Mouse (Mus musculus) midbrain, embryonic 13.5 days (tissue): ENCODE measurements at regions not wholly inside any gene's neighbourhood (a gene's known extent, or its start where the extent isn't known, plus 50 kb on each side); places are given as distances from the start of the nearest gene placed in this dataset.

Source experiments
- ATAC-seq: fragments of 200-750 bp; cut with Nextera tagmentation; 2 replicates; pipeline ENCODE4 v1.8.0; 2017; ENCODE audit warnings: mild to moderate bottlenecking, moderate TSS enrichment, moderate library complexity
- H3K27ac ChIP-seq: fragments of 300-500 bp; sonication (generic); 2 replicates; pipeline ENCODE4 v1.5.1; 2015; ENCODE audit warnings: inconsistent platforms, mild to moderate bottlenecking, moderate library complexity
- H3K27me3 ChIP-seq: fragments of 300-500 bp; sonication (generic); 2 replicates; pipeline ENCODE4 v1.6.1; 2015; ENCODE audit warnings: mild to moderate bottlenecking, inconsistent platforms
- H3K36me3 ChIP-seq: fragments of 300-500 bp; sonication (generic); 2 replicates; pipeline ENCODE4 v1.6.1; 2015; ENCODE audit warnings: mild to moderate bottlenecking, inconsistent platforms
- H3K4me1 ChIP-seq: fragments of 300-500 bp; sonication (generic); replicated peaks from 2 replicates; pipeline ENCODE4 v1.6.1; 2015; ENCODE audit warnings: inconsistent platforms
- H3K4me2 ChIP-seq: fragments of 300-500 bp; sonication (generic); replicated peaks from 2 replicates; pipeline ENCODE4 v1.6.1; 2015; ENCODE audit warnings: moderate library complexity, mild to moderate bottlenecking, inconsistent platforms
- H3K4me3 ChIP-seq: fragments of 300-500 bp; sonication (generic); replicated peaks from 2 replicates; pipeline ENCODE4 v1.5.1; 2015; ENCODE audit warnings: mild to moderate bottlenecking, inconsistent platforms
- H3K9ac ChIP-seq: fragments of 300-500 bp; sonication (generic); replicated peaks from 2 replicates; pipeline ENCODE4 v1.6.1; 2015; ENCODE audit warnings: mild to moderate bottlenecking, inconsistent platforms
- H3K9me3 ChIP-seq: fragments of 300-500 bp; sonication (generic); 2 replicates; pipeline ENCODE4 v1.6.1; 2016; ENCODE audit warnings: mild to moderate bottlenecking, inconsistent platforms
- WGBS: fragments of 180-500 bp; shearing (Covaris S2); methylation state at CpG from one replicate; pipeline ENCODE4 v1.1.7; 2015; 5-methylcytosine and 5-hydroxymethylcytosine counted together
- microRNA-seq: library from miRNA; unstranded; fragments of <30 nt; microRNA quantifications from one replicate; pipeline ENCODE4, GENCODE M21; 2016

DNA sequence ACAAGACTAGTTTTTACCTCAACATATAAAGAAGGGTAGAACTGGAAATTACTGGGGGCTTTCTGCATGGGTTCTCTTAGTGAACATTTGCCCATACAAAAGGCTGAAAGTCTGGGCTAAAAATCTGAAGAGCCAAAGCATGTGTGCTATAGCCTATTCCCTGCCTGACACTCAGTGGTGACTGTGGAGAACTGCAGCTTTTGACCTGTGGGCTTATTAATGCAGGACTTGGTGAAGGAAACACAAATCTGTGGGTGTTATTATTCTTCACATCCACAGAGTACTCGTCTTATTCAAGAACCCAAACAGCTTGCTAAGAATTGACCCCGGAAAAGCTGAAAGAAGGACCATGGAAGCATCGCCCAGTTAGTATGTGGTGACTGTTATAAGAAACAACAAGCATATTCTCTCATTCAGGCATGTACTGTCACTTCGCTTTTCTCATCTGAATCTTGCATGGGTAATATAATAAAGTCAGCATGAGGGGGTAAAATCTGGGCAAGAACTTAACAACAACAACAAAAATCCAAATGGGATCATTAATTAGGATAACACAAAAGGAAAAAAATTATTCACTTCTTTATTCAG, 77.2 kb upstream of the Cypt12 start:
- no peaks in the 10 kb centered on the region for H3K36me3 ChIP-seq

DNA sequence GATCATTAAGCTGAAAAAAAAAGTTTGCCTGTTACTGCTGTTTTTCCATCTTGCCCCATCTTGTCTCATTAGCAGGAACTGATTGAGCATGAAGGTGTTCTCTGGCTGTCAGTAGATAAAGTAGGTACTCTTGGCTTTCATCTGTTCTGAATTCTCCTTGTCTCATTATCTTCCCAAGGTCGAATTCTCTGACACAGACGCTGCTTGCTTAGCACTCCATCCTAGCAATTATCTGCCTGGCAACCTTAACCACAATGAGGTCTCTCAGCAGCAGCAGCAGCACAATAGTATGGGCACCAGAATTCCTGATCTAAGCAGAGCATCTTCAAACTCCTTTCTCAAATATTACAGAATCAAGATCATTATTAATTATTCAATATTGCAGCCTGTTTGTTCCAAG, 52.3 kb upstream of the Cypt12 start:
- Histone ChIP-seq H3K9me3 (no peaks in the 10 kb centered on the region), H3K27ac (no peak overlapping the region), H3K27me3 (no peaks in the 10 kb centered on the region), H3K4me3 (no peak overlapping the region), H3K36me3 (no peaks in the 10 kb centered on the region), H3K4me2 (no peak overlapping the region), H3K9ac (no peak overlapping the region), H3K4me1 (no peaks in the 10 kb centered on the region)
- WGBS, result 52% methylated on average over 2 of the region's 2 CpGs
- ATAC-seq, result no peak

More for the DNA sequence above, 77.2 kb upstream of the Cypt12 start:
- Histone ChIP-seq H3K9me3 (no peaks in the 10 kb centered on the region), H3K27me3 (no peaks in the 10 kb centered on the region), H3K4me1 (no peaks in the 10 kb centered on the region), H3K9ac (no peak overlapping the region), H3K4me2 (no peak overlapping the region), H3K4me3 (no peak overlapping the region), H3K27ac (no peak overlapping the region)
- peak; percentile 84 for ATAC-seq
- 52% methylated on average over 4 of the region's 4 CpGs for WGBS

DNA sequence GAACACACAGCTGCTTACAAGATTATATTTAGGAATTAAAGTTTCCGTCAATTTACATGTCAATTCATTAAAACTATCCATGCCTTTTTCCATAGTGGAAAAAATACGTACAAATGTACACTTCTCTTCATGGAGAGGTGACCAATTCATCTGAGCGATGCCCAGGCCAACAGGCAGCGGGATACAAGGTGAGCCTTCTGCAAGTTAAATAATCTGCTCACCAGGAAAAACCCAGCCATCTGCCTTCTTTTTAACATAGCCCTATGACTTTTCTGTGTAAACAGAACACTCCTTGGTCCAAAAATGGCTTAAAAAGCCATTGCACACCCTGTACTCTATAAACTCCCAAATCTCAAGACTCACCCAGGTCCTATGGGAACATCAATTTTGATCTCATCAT, 51.5 kb upstream of the Cypt12 start:
- H3K27ac ChIP-seq, result no peak overlapping the region

More for the DNA sequence above, 51.5 kb upstream of the Cypt12 start:
- H3K4me2 ChIP-seq, result no peak overlapping the region
- 91% methylated on average over 4 of the region's 4 CpGs for WGBS
- H3K36me3 ChIP-seq, result no peaks in the 10 kb centered on the region
- no peak overlapping the region for H3K9ac ChIP-seq
- H3K27me3 ChIP-seq, result no peaks in the 10 kb centered on the region
- H3K9me3 ChIP-seq, result no peaks in the 10 kb centered on the region
- no peaks in the 10 kb centered on the region for H3K4me1 ChIP-seq
- ATAC-seq, result no peak
- no peak overlapping the region for H3K4me3 ChIP-seq

Small RNAs in the stretch of these regions (microRNA-seq; reads per million reads assigned to microRNA genes)
- 9.9 reads per million, percentile 28 among the genes with 10 or more reads in this experiment for gene Mir124a-2
